Mouse (Mus musculus) frontal cortex, adult (tissue): ENCODE results near the gene Txndc2.

Source experiments
- ATAC-seq: cut with Nextera tagmentation; 2 replicates; pipeline ENCODE4 v1.9.2; 2017; ENCODE audit warnings: mild to moderate bottlenecking, moderate library complexity, mixed read lengths; ENCODE audit not compliant: low TSS enrichment

The Txndc2 gene

GRCm38 (mm10) chr17:65641734-65642218, at the start of gene Txndc2:
Gene Txndc2 (minus strand): TSS chr17:65642168.
- ATAC-seq: no peak

DNA sequence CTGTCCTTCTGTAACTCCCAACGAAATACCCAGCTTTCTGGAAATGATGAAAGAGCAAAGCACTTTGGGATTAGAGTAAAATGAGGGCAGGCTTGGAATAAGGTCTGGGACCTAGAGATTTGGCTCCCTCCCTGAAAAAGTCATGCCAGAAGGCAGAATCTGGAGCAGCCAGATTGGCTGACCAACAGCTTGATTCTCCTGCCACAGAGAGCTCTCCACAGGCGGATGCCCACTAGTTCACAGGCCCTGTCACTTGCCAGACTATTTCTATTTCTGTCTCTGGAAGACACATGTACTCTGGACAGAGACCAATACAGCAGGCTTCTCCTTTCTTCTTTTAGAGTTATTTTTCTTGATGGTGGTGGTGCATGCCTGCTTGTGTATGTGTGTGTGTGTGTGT, 41.8 kb upstream of the Txndc2 start:
- peak; percentile 87 for ATAC-seq

DNA sequence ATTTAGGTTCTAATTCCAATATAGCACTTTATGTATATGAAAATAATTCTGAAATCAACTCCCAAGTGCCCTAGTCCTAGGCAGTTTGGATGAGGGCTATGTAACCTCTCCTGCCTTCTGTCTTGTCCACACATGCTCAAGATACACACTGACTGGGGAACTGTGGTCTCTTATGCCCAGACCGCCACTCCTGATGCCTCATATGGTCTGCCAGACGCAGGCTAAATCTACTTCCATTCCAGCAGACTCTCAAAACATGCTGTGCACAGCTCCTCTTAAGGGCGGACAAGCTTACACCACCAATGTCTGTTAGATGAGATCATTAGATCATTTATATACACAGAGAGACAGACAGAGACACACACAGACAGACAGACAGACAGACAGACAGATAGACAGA, 41.3 kb upstream of the Txndc2 start:
- ATAC-seq: peak; percentile 46; the same call in 1 of the 2 replicates

DNA sequence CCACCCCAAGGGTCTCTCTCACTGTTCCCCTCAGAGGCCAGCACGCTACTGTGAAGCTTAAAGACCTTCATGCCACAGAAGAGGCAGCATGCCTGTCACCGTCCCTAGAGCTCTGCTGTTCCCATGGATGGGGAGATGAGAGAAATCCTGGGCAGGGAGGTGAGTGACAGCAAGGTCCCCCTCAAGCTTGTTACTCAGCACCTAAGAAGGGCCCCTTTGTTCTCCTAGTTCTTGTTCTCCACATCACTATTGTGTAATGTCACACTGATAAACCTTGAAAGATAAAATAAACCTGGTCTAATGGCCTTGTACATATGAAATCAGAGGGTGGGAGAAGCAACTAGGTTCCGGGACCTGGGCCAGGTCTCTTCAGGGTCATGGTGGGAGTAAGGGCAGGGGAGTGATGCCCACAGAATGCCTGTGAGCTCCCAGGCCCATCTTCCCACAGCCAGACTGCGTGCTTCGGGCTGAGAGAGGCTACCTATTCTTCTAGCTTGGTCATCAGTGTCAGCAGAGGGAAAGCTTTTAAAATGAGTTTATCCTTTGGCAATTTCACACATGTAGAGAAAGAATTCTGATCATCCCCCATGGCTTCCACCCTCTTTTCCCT, 40.2 kb upstream of the Txndc2 start:
- no peak for ATAC-seq

GRCm38 (mm10) chr17:65681516-65681915, 39.5 kb upstream of the Txndc2 start:
- no peak for ATAC-seq

- ATAC-seq: no peak
These were observed 38.9 kb upstream of the Txndc2 start for GRCm38 (mm10) chr17:65680801-65681412.

- ATAC-seq: no peak
These were observed 38.0 kb upstream of the Txndc2 start for GRCm38 (mm10) chr17:65679806-65680446.

DNA sequence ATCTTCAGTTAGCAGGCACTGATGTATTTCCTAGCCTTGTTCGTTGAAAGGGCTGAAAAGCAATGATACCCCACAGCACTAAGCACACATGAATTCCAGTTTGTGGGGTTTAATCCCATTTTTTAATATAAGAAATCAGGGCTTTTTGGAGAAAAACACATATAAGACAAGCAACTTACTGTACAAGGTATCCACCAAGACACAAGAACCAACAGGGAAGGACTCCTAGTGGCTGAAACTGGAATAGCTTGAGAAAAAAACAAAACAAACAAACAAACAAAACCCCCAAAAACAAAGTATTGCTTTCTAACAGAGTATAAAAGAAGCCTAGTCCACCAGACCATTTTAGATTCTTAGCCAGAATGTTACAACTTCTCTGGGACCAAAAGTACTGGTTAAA, 35.8 kb upstream of the Txndc2 start:
- ATAC-seq: no peak

DNA sequence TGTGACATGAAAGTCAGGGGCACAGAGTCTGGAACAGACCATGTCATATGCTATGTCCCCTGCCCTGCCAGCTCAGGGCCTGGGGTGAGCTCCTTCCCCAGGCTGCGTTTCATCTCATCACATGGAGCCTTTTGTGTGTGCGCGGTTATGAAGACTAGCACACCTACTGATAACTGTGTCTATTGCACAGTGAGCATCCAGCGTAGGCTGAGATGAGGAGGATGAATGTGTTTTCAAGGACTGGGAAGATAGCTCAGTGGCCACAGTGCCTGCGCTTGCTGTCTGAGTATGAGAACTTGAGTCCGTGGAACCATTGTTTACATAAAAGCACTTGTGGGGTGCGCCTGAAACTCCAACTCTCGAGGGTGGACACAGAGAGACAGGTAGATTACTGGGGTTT, 34.6 kb upstream of the Txndc2 start:
- no peak for ATAC-seq

- ATAC-seq: no peak
These were observed 34.0 kb upstream of the Txndc2 start for GRCm38 (mm10) chr17:65675985-65676384.

DNA sequence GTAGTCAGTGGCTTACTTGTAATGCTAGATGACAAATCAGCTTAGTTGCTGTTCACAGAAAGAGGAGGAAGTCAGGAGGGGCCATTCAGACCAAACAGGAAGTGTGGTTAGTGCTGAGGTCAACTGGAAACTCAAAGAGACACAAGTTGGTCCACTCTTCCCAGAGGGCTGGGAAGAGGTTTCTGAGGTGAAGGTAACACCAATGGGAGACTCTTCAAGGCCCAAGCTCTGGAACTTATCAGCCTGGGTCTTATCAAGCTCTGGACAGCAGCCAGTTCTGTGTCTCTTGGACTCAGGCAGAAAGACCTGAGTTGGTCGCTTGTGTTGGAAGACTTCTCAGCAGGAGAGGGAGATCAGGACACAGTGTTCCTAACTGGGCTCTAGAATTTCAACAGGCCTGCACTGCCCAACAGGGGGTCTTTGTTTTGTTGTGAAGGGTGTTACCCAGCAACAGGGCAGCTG, 32.8 kb upstream of the Txndc2 start:
- ATAC-seq: no peak

- ATAC-seq: no peak
These were observed 31.0 kb upstream of the Txndc2 start for GRCm38 (mm10) chr17:65672926-65673325.

- ATAC-seq: no peak
These were observed 27.1 kb upstream of the Txndc2 start for GRCm38 (mm10) chr17:65669061-65669460.

DNA sequence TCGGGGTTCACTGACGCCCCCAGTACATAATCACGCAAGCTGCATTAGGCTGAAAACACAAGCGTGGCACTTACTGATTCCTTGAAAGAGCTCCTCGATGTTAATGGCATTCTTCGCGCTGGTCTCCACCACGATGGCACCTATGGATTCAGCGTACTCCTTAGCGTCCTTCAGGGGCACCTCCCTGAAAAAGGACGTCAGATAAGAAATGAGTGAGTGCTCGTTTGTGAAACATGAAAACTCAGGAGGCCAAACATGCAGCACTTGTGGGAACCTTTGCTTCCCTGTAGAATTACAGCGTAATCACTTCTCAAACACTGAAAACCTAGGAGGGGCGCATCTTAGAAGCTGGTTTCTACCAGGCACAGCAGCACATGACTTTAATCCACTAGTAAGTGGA, 25.8 kb upstream of the Txndc2 start:
- no peak for ATAC-seq

DNA sequence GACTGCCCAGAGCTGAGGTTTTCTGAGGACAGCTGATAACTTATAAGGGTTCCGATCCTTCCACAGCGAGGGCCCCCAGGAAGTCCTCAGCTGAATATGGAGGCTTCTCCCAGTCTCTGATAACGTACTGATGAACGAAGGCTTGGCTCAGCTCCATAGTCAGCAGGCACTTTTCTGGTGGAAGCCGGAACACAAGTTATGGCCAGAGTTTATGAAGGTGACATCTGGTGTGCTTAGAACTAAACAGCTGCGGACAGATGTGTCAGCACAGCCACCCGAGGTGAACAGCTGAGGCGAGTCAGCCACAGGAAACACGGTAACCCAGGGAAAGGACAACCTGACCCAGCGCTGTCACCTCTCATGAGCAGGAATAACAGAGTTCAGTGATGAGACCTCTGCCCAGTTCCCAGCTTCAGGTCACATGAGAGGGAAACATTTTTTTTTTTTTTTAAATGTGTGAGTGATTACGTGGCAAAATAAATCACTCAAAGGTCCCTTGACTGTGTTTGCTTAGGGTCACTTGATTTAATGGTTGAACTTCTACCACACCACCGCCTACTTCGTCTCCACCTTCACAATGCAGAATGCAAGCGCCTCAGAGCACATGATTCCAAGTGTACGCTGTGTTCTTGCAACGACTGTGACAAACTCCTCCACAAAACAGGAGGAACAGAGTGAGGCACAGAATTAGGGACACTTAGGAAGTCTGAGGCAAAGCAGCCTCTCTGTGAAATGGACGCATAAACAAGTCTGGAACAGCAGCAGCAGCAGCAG, 24.6 kb upstream of the Txndc2 start:
- ATAC-seq: peak; percentile 91

- no peak for ATAC-seq
These were observed 23.9 kb upstream of the Txndc2 start for GRCm38 (mm10) chr17:65665786-65666387.

DNA sequence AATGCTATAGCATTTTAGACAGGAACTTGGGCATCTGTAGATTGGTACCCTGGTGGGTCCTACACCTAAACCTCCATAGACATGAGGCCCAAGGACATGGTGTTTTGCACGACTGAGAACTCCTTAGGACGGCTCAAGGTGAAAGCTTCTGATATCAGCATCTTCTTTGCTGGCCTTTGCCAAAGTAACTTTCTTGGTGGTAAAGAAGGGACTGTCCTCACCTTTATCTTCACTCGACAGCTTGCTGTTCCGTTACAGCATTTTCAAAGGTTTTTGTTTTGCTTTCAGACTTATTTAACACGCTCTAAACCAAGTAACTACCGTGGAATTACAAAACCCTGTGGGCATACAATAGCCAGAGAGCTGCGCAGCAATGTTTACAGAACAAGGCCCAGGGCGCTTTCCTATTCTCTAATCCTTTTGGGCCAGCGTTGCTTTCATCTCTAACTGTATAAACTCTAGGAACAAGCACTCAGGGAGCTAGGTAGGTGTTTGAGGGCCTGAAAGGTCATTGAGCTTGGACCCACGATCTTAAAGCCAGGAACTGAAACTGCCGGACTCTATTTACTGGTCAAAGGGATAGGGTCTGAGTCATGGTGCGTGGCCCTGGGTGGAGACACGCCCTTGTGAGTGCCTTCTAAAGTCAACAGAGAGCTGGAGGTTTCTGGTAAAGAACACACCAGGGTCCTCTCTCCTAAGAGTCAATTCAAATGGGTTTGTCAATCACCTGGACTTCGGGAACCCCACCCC, 21.5 kb upstream of the Txndc2 start:
- ATAC-seq: no peak

DNA sequence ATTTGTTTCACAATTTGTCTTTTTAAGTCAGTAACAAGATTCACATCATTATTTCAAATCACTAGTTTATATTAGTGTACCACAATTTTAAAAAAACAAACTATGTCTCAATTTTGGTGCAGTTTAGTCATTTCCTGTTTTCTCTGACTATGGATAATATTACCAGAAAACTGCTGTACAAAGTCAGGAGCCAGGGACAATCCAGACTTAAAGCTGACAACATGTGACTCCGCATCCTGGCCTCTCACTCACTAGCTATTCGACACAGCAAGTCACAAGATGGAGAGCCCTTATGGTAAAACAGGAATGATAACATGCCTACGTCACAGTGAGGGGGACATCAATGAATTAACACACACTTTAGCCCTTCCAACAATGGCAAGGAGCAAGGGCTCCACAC, 20.7 kb upstream of the Txndc2 start:
- ATAC-seq: no peak

GRCm38 (mm10) chr17:65658416-65658815, 16.4 kb upstream of the Txndc2 start:
- ATAC-seq: no peak; the same call in 1 of the 2 replicates

DNA sequence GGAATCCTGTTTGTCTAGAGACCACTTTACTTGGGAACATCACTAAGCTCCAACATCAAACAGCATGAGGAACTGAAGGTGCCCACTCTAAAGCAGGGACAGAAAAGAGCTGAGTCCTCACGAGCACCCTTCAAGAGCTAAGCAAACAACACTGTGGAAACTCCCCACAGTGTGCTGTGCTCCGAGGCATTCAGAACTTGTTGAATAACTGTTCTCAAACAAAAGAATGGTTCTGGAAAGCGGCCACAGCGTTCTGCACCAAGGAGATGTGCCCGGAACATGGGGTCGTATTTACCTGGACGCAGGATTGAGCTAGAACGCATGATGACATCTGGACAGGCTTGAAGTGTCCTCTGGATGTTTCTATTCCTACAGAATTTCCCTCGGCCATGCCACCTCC, 16.0 kb upstream of the Txndc2 start:
- ATAC-seq: peak; percentile 73

DNA sequence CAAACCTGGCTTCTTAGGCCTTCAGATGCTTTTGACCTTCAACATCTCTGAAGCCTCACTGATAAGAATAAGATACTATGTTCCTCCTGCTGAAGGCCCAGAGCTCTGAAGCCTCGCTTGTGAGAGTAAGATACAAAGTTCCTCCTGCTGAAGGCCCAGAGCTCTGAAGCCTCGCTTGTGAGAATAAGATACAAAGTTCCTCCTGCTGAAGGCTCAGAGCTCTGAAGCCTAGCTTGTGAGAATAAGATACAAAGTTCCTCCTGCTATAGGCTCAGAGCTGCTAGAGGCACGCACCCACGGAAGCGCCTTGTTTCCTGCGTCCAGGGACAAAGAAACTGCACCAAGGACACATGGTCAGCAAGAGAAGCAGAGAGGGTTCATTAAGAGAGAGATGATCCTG, 14.8 kb upstream of the Txndc2 start:
- no peak for ATAC-seq
